Mouse (Mus musculus) embryo, embryonic 9.5 days (tissue): ENCODE data around the gene Ddx20.
A peak's percentile ranks its signal among the peaks of the same experiment; 100 is the strongest.

Source experiments
- DNase-seq: peaks from one replicate; pipeline ENCODE4 v3.0.0-alpha.2; 2017; ENCODE audit errors: extremely low spot score

The Ddx20 gene

DNA sequence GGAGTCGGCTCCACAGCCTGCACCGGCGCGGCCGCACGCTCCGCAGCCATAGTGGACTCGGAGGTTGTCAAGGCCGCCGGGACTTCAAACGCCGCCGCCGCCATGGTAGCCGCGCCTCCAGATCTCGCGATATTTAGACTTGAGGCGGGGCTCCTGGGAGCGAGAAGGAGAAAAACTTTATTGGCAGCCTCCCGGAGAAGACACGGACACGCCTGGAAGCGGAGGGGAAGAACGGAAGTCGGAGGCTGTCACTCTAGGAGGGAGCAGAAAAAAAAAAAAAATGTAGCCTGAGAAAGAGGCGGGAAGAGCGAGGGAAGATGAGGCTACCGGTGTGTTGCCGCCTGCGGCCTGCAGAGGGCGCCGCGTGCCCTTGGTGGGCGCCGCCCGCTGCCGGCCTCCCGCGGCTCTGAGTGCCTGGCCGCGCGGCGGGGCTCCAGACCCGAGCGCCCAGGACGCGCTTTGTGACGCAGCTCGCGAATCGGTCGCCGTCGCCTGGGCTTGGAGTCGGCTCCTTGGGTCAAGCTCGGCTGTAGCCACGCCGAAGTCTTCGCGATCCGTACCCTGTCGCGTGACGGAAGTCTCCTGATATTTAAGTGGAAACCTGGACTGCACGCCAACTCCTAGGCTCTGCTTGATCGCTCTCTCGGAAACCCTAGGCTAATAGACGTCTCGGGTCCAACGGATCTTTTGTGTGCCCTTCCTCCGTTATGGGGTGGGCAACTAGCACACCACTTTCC lies at the start of gene Ddx20:
Gene Ddx20, minus strand, starts transcription at position 251 of the 737 bp plus-strand sequence.
- DNase-seq = peak; percentile 98

GRCm38 (mm10) chr3:105737070-105737469 lies 49.7 kb upstream of the Ddx20 start:
- no peak for DNase-seq

DNA sequence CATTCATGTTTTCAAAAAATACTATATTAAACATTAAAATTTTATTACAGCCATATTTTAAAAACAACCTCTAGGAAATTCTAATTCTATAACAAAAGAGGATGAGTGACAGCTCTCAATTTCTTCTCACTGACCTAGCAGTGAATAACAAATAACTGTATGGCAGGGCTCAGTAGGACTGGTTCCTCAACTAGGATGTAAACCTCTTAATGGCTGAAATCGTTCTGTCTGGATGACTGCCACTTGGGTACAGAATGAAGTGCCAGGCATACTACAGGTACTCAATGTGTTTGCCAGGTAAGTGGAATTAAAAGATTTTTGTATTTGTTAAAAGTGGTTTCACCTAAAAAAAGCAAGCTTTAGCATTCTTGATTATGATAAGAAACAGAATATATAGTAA lies 48.8 kb upstream of the Ddx20 start:
- DNase-seq = no peak

GRCm38 (mm10) chr3:105735285-105735684 lies 47.9 kb upstream of the Ddx20 start:
- DNase-seq = no peak

DNA sequence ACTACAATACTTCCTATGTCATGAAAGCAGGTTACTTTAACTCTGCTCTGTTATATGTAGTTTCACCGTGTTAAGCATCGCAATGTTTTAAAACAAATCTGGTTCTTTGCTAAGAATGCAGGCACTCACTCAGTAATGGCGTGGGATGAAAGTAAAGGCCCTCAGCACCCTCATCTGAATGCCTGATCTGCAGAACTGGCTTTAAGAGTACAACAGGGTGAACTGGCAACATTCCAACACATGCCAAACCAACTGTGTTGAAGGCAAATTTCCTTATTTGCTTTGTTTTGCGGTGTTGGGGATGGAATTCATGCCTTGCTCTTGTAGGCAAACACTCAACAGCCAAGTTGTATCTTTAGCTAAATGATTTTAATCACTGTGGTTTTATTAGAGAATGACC lies 46.2 kb upstream of the Ddx20 start:
- no peak for DNase-seq

GRCm38 (mm10) chr3:105732360-105732759 lies 45.0 kb upstream of the Ddx20 start:
- no peak for DNase-seq

DNA sequence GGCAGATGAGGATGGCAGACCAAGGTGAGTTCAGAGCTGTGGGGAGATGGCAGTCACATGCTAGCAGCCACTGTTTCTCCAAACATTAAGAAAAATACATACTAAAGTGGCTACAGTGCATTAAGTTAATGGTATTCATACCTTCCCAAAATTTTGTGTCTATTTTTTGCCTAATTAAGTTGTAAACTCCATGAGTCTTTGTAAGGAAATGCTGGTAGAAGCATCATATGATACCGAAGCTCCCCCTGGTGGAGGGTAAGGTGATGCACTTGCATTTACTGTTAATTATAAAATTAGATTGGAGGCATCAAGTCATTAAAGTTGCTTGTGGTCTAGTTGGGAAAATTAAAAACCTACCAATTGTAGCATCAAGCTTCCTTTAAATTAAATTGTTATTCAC lies 38.7 kb upstream of the Ddx20 start:
- DNase-seq = peak; percentile 44

DNA sequence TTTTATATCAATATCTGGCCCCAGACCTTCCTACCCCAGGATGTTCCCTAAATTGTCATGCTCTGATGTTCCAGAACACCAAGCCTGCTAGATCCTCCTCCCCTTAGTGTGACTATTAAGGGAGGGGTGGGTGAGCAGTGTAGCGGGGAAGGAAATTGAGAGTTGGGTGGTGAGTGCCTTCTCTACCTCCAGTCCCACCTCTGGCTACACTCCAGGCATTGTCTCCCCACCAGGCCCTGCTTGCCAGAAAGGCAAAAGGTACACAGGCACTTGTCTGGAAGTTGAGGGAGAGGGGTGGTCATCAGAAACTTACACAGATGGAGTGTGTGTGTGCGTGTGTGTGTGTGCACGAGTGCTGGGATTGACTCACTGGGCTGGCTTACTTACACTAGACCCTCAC lies 35.1 kb upstream of the Ddx20 start:
- no peak for DNase-seq

DNA sequence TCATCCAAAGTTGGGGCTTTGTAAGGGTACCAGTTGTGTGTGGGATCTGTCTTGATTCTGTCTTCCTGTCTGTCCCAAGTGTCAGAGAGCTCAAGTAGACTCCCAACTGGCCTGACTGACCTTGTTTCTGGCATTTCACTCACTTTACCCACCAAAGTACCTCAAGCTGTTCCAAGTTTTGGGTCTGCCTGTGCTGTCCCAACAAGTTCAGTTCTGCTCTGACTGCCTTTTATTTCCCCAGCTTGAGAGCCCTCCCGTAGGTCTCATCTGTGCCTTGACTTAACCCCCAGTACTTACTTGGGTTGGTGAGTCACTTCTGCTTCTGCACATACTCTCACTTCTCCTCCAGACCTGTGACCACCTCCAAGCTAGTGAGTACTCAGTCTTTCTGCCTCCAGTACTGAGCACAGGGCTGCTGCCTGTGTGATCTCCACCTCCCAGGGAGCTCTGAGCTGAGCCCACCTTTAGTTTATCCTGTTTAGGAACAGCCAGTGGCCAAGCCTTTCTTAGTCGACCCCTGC lies 34.4 kb upstream of the Ddx20 start:
- DNase-seq = no peak

GRCm38 (mm10) chr3:105720514-105720913 lies 33.1 kb upstream of the Ddx20 start:
- no peak for DNase-seq

GRCm38 (mm10) chr3:105719979-105720378 lies 32.6 kb upstream of the Ddx20 start:
- no peak for DNase-seq

DNA sequence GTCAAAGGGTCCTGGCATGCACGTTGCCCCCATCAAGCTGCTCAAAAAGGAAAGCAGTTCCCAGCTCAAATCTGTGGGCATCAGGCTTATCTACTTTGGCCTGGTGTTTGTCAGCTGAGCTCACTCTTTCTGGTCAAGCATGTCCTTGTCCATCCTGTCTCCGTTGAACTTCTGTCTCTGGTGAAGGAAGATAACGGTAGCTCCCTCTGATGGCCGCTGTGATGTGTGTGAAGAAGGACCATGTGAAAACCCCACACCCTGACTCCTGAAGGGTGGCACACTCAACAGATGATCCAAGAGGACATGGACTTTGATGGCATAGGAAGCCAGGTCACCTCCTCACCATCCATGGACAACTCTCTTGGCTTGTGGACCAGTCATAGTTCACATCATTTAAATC lies 31.4 kb upstream of the Ddx20 start:
- DNase-seq = no peak

DNA sequence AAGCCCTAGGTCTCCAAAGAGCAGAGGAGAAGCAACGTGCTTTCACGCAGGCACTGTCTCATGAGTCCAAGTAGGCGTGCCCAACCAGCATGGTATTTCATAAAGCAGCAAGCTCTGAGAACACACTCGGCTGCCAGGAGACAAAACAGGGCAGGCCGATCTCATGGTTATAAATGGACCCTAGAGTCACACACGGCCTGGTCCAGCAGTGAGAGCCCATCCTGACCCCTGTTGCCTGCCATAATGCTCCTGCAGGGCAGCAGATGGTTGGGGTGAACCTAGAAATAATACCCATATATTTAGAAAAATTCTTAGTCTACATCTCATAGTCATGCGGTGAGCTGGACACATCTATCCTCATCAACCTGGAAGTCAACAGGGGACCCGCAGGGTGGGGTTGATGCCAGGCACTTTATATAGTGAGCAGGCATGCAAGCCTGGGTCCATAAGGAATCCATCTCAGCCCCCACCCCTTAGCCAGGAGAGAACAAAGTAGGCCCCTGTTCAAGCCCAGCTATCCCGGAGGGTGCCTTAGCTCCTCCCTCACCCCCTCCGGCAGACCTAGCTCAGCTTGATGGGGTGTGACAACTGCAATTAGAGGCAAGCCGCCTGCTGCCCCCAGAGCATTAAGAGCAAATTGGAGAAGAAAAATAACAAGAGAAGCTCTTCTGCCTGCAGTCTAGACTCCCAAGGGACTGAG lies 30.6 kb upstream of the Ddx20 start:
- peak; percentile 27 for DNase-seq

- DNase-seq = no peak
These were observed 29.1 kb upstream of the Ddx20 start for GRCm38 (mm10) chr3:105716353-105717000.

- DNase-seq = no peak
These were observed 27.4 kb upstream of the Ddx20 start for GRCm38 (mm10) chr3:105714820-105715167.

- peak; percentile 62 for DNase-seq
These were observed 26.9 kb upstream of the Ddx20 start for GRCm38 (mm10) chr3:105714091-105714819.

GRCm38 (mm10) chr3:105712827-105713226 lies 25.5 kb upstream of the Ddx20 start:
- DNase-seq = no peak

- no peak for DNase-seq
These were observed 24.4 kb upstream of the Ddx20 start for GRCm38 (mm10) chr3:105711741-105712140.

GRCm38 (mm10) chr3:105710246-105710645 lies 22.9 kb upstream of the Ddx20 start:
- DNase-seq = no peak

DNA sequence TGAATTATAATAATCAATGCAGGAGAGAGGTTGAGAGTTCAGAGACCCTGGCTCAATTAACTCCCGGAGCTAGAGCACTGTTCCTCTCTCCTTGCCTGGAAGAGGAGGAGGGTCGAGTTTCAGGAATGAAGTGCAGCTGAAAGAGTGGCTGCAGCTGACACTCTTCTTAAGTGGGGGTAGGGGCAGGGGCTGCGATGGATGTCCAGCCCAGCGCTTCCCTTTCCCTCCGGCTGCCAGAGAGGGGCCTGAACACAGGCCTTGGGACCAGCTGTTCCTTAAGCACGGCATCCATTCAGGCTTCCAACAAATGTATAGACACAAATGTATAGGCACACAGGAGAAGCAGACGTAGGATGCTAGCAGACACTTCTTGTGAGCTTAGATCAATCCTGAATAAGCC lies 20.2 kb upstream of the Ddx20 start:
- DNase-seq = no peak

DNA sequence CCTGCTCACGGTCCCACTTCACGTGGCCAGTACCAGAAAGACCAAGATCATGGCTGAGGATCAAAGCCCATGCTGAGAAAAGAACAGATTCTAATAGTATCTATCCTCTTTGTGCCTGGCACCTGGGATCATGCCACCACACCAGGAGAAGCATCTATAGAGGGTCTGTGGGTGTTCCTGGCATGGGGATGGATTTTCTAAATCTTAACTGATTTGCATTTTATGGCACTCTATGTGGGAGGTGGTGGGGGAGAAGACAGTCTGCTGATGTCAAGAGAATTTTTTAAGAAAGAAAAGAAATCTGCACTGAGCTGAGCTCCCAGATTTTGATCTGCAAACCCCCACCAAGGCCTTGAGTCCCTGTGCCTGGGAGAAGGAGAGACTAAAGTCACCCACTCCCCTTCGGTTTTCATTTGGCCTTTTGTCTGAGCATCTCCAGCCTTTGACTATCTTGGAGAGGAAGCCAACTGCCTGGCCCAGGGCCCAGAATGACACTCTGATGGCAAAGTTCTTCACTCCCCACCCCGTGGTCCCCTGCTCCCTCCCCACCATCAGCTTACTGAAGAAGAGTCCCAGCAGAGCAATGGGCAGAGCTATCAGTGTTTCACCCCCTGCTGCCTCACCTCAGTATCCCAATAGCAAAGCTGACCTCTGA lies 19.1 kb upstream of the Ddx20 start:
- no peak for DNase-seq

- DNase-seq = no peak
These were observed 18.2 kb upstream of the Ddx20 start for GRCm38 (mm10) chr3:105705561-105705960.
